Mouse (Mus musculus) embryonic facial prominence, embryonic 11.5 days (tissue): ENCODE data around the gene Gpr83. TPM values are rescaled to one million over a fixed set of nuclear protein-coding genes. Genes with fewer than 3 reads are reported as not detected.
A peak's percentile ranks its signal among the peaks of the same experiment; 100 is the strongest.
"Not testable (repeated sequence)": the region's sequence is repeated elsewhere in the genome, so short reads cannot be mapped to it uniquely, and the experiment has no call there.

ENCODE experiments used
- ATAC-seq: fragments of 200-750 bp; cut with Nextera tagmentation; replicated peaks from 2 replicates; pipeline ENCODE4 v1.8.0; 2017; ENCODE audit warnings: low read depth; ENCODE audit not compliant: insufficient number of reproducible peaks, low FRiP score, low TSS enrichment
- DNase-seq: peaks from one replicate; pipeline ENCODE4 v3.0.0-alpha.2; 2015; ENCODE audit warnings: low spot score
- H3K27ac ChIP-seq: fragments of 300-500 bp; sonication (generic); replicated peaks from 2 replicates; pipeline ENCODE4 v1.5.1; 2014; ENCODE audit warnings: mild to moderate bottlenecking, low read depth, low read length, control low read depth
- H3K27me3 ChIP-seq: fragments of 300-500 bp; sonication (generic); 2 replicates; pipeline ENCODE4 v1.6.1; 2014; ENCODE audit warnings: mild to moderate bottlenecking, low read length, moderate library complexity, mixed read lengths; ENCODE audit not compliant: control insufficient read depth, insufficient read depth
- H3K36me3 ChIP-seq: fragments of 300-500 bp; sonication (generic); replicated peaks from 2 replicates; pipeline ENCODE4 v1.6.1; 2014; ENCODE audit warnings: low read depth, mild to moderate bottlenecking, low read length, moderate library complexity, mixed read lengths; ENCODE audit not compliant: control insufficient read depth, insufficient read depth
- H3K4me1 ChIP-seq: fragments of 300-500 bp; sonication (generic); 2 replicates; pipeline ENCODE4 v1.6.1; 2014; ENCODE audit warnings: low read length, mixed read lengths; ENCODE audit not compliant: control insufficient read depth, insufficient read depth
- H3K4me2 ChIP-seq: fragments of 300-500 bp; sonication (generic); 2 replicates; pipeline ENCODE4 v1.6.1; 2014; ENCODE audit warnings: low read depth, mild to moderate bottlenecking, control low read depth, low read length, moderate library complexity
- H3K4me3 ChIP-seq: fragments of 300-500 bp; sonication (generic); 2 replicates; pipeline ENCODE4 v1.5.1; 2014; ENCODE audit warnings: low read depth, low read length, control low read depth
- H3K9ac ChIP-seq: fragments of 300-500 bp; sonication (generic); replicated peaks from 2 replicates; pipeline ENCODE4 v1.6.1; 2014; ENCODE audit warnings: mild to moderate bottlenecking, control low read depth, low read length
- H3K9me3 ChIP-seq: fragments of 300-500 bp; sonication (generic); replicated peaks from 2 replicates; pipeline ENCODE4 v1.6.1; 2016; ENCODE audit warnings: mild to moderate bottlenecking, low read length, inconsistent platforms, mixed read lengths; ENCODE audit not compliant: control insufficient read depth
- WGBS: fragments of 180-500 bp; shearing (Covaris S2); extraction: QIAGEN DNeasy Blood & Tissue Kit; methylation state at CpG from one replicate; pipeline ENCODE4 v1.1.7; 2014; 5-methylcytosine and 5-hydroxymethylcytosine counted together
- polyA plus RNA-seq: library from polyadenylated mRNA; unstranded; fragments of >200 nt; fragmentation: Nextera tagmentation; extraction: Ambion mirVana; gene quantifications from 2 replicates; pipeline ENCODE4 v1.2.1, GENCODE M21; 2014

Gene Gpr83
- polyA plus RNA-seq, 1 experiment from 2014 or later: 0.29 TPM

- no peak overlapping the region for H3K27ac ChIP-seq
- no peak for DNase-seq
- H3K4me3 ChIP-seq: no peak overlapping the region
- ATAC-seq: no peak
- WGBS: 75% methylated on average over 3 of the region's 3 CpGs
- H3K9ac ChIP-seq: no peak overlapping the region
- no peaks in the 10 kb centered on the region for H3K36me3 ChIP-seq
- H3K4me1 ChIP-seq: no peaks in the 10 kb centered on the region; the same call in 1 of the 2 replicates
- H3K4me2 ChIP-seq: no peak overlapping the region
- no peaks in the 10 kb centered on the region for H3K27me3 ChIP-seq
- H3K9me3 ChIP-seq: no peaks in the 10 kb centered on the region
Observed at GRCm38 (mm10) chr9:14871536-14871935, 11.5 kb downstream of the Gpr83 start.

- no peaks in the 10 kb centered on the region for H3K27me3 ChIP-seq
- no peak overlapping the region for H3K4me2 ChIP-seq
- no peaks in the 10 kb centered on the region for H3K36me3 ChIP-seq
- DNase-seq (peak; percentile 30), ATAC-seq (peak; percentile 69)
- no peaks in the 10 kb centered on the region; the same call in 1 of the 2 replicates for H3K4me1 ChIP-seq
- no peak overlapping the region for H3K4me3 ChIP-seq
- no peak overlapping the region for H3K27ac ChIP-seq
- WGBS: 30% methylated on average over 17 of the region's 17 CpGs
- no peaks in the 10 kb centered on the region for H3K9me3 ChIP-seq
- no peak overlapping the region for H3K9ac ChIP-seq
Observed at GRCm38 (mm10) chr9:14872181-14872930, 12.3 kb downstream of the Gpr83 start.

- Histone ChIP-seq H3K9me3 (no peaks in the 10 kb centered on the region), H3K27ac (no peak overlapping the region)
- WGBS: 72% methylated on average over 5 of the region's 5 CpGs
Observed at GRCm38 (mm10) chr9:14875743-14876507, 15.9 kb downstream of the Gpr83 start.

GRCm38 (mm10) chr9:14876566-14876965 is 16.6 kb downstream of the Gpr83 start:
- not testable (repeated sequence) for H3K36me3 ChIP-seq, H3K9ac ChIP-seq, H3K27ac ChIP-seq, ATAC-seq, H3K9me3 ChIP-seq, H3K27me3 ChIP-seq, H3K4me2 ChIP-seq, DNase-seq, H3K4me1 ChIP-seq, H3K4me3 ChIP-seq
- 18% methylated on average over 8 of the region's 8 CpGs for WGBS

More at GRCm38 (mm10) chr9:14875743-14876507, 15.9 kb downstream of the Gpr83 start:
- Histone ChIP-seq H3K4me3 (no peak overlapping the region), H3K27me3 (no peaks in the 10 kb centered on the region), H3K4me2 (no peak overlapping the region), H3K4me1 (no peaks in the 10 kb centered on the region; the same call in 1 of the 2 replicates), H3K9ac (no peak overlapping the region), H3K36me3 (no peaks in the 10 kb centered on the region)
- DNase-seq: no peak
- no peak for ATAC-seq

GRCm38 (mm10) chr9:14884641-14885040 is 24.6 kb downstream of the Gpr83 start:
- ATAC-seq (no peak), DNase-seq (no peak)
- H3K27me3 ChIP-seq: no peaks in the 10 kb centered on the region
- no peak overlapping the region for H3K4me3 ChIP-seq
- no peaks in the 10 kb centered on the region for H3K36me3 ChIP-seq
- 66% methylated on average over 4 of the region's 4 CpGs for WGBS
- H3K4me1 ChIP-seq: no peaks in the 10 kb centered on the region
- H3K4me2 ChIP-seq: no peak overlapping the region
- H3K9me3 ChIP-seq: no peaks in the 10 kb centered on the region
- no peak overlapping the region for H3K27ac ChIP-seq
- no peak overlapping the region for H3K9ac ChIP-seq

- H3K4me2 ChIP-seq: no peak overlapping the region
- H3K4me1 ChIP-seq: no peaks in the 10 kb centered on the region
- no peak overlapping the region for H3K9ac ChIP-seq
- no peak for ATAC-seq
- H3K9me3 ChIP-seq: no peaks in the 10 kb centered on the region
- no peaks in the 10 kb centered on the region for H3K27me3 ChIP-seq
- no peak overlapping the region for H3K27ac ChIP-seq
- no peak overlapping the region for H3K4me3 ChIP-seq
- DNase-seq: no peak
- H3K36me3 ChIP-seq: no peaks in the 10 kb centered on the region
Observed at GRCm38 (mm10) chr9:14885151-14885550, 25.1 kb downstream of the Gpr83 start.

- WGBS: 64% methylated on average over 1 of the region's 1 CpGs
- no peak for ATAC-seq
- no peaks in the 10 kb centered on the region for H3K4me1 ChIP-seq
Observed at GRCm38 (mm10) chr9:14885954-14886353, 25.9 kb downstream of the Gpr83 start.

GRCm38 (mm10) chr9:14887787-14888382 is 27.9 kb downstream of the Gpr83 start:
- no peaks in the 10 kb centered on the region for H3K4me1 ChIP-seq
- ATAC-seq: 0 out of 2 replicates have a peak, but pooled peaks have one; percentile 23
- H3K4me2 ChIP-seq: no peak overlapping the region
- H3K9me3 ChIP-seq: no peaks in the 10 kb centered on the region
- H3K27me3 ChIP-seq: no peaks in the 10 kb centered on the region
- H3K36me3 ChIP-seq: no peaks in the 10 kb centered on the region
- H3K27ac ChIP-seq: no peak overlapping the region
- no peak overlapping the region for H3K4me3 ChIP-seq
- WGBS: 86% methylated on average over 6 of the region's 6 CpGs
- H3K9ac ChIP-seq: no peak overlapping the region
- DNase-seq: no peak

More at GRCm38 (mm10) chr9:14885954-14886353, 25.9 kb downstream of the Gpr83 start:
- Histone ChIP-seq H3K9ac (no peak overlapping the region), H3K36me3 (no peaks in the 10 kb centered on the region), H3K27me3 (no peaks in the 10 kb centered on the region), H3K4me2 (no peak overlapping the region), H3K27ac (no peak overlapping the region), H3K4me3 (no peak overlapping the region), H3K9me3 (no peaks in the 10 kb centered on the region)
- DNase-seq: no peak
